Mouse (Mus musculus) layer of hippocampus, adult 2 months (tissue): ENCODE measurements around the gene Rps25. TPM values are rescaled to one million over a fixed set of nuclear protein-coding genes. Genes with fewer than 3 reads are reported as not detected.

Experiments
- DNase-seq, 2 experiments: peaks; one replicate each; pipeline ENCODE4 v3.0.0; 2022; ENCODE audit warnings: low spot score in 2 of 2
- H3K27ac ChIP-seq: fragments of 200-600 bp; 2 replicates; pipeline ENCODE4 v1.8.1; 2022
- H3K4me3 ChIP-seq: fragments of 200-600 bp; 2 replicates; pipeline ENCODE4 v1.8.1; 2022; ENCODE audit warnings: mild to moderate bottlenecking
- CTCF ChIP-seq: fragments of 200-600 bp; conservative IDR thresholded peaks from 2 replicates; pipeline ENCODE4 v1.8.1; 2022; ENCODE audit warnings: antibody characterized with exemption, mild to moderate bottlenecking, moderate library complexity
- microRNA-seq, 2 experiments: library from miRNA; unstranded; fragments of <30 nt; microRNA quantifications; one replicate each; pipeline ENCODE4 v1.2.0; 2021
- total RNA-seq, 2 experiments: library from RNA; stranded (reverse); gene quantifications; 2 replicates each; pipeline ENCODE4 v1.2.3; 2021

The Rps25 gene
- total RNA-seq, 2 experiments from 2014 or later, result 710 to 726 TPM

GRCm38 (mm10) chr9:44450387-44450786 is 43.4 kb downstream of the Rps25 start:
- DNase-seq, result no peak
- H3K4me3 ChIP-seq, result no peak overlapping the region
- peak; percentile 70 for TF ChIP-seq CTCF

GRCm38 (mm10) chr9:44454132-44454890 is 47.4 kb downstream of the Rps25 start:
- Histone ChIP-seq H3K4me3 (no peak overlapping the region), H3K27ac (no peak overlapping the region)
- DNase-seq, result peak; percentile 62 to 94
- TF ChIP-seq CTCF, result peak; percentile 94

More at GRCm38 (mm10) chr9:44450387-44450786, 43.4 kb downstream of the Rps25 start:
- no peak overlapping the region for H3K27ac ChIP-seq

- Histone ChIP-seq H3K4me3 (no peak within 1 kb of the TSS), H3K27ac (no peak within 1 kb of the TSS)
- peak; percentile 67 for TF ChIP-seq CTCF
- no peak for DNase-seq
Observed at GRCm38 (mm10) chr9:44454891-44455220, 47.9 kb downstream of the Rps25 start, which contains the start of gene Upk2. Gene Upk2, minus strand, starts transcription at chr9:44454976.

GRCm38 (mm10) chr9:44457035-44457742 is 50.2 kb downstream of the Rps25 start:
- DNase-seq, result peak; percentile 87 to 96
- no peak for TF ChIP-seq CTCF
- Histone ChIP-seq H3K4me3 (peak overlapping the region; percentile 43), H3K27ac (peak overlapping the region; percentile 90)

Small RNAs within 50 kb of the gene (microRNA-seq; reads per million reads assigned to microRNA genes)
- gene Mir7085, result 0.32 to 2.4 reads per million in 2 experiments

Other genes starting within 250 kb of the Rps25 start
- 10 to 100 TPM; 61.7 to 66.5 TPM for gene Cbl, start 173.1 kb upstream of the Rps25 start, total RNA-seq
- gene Ccdc153, start 166.5 kb upstream of the Rps25 start, total RNA-seq, result 1 to 10 TPM; 3.6 to 4.1 TPM
- gene Pdzd3, start 155.7 kb upstream of the Rps25 start, total RNA-seq, result 1 to 10 TPM; 1.1 to 1.5 TPM
- gene Nlrx1, start 138.5 kb upstream of the Rps25 start, total RNA-seq, result 10 to 100 TPM; 11.6 to 13.9 TPM
- gene Abcg4, start 118.5 kb upstream of the Rps25 start, total RNA-seq, result 10 to 100 TPM; 67.9 to 71.4 TPM
- gene Hinfp, start 101.5 kb upstream of the Rps25 start, total RNA-seq, result 10 to 100 TPM; 26.0 to 36.9 TPM
- gene C2cd2l, start 86.9 kb upstream of the Rps25 start, total RNA-seq, result 100 to 1,000 TPM; 186 to 206 TPM
- gene Dpagt1, start 81.1 kb upstream of the Rps25 start, total RNA-seq, result 10 to 100 TPM; 14.5 to 15.3 TPM
- 10 to 100 TPM; 42.5 to 44.2 TPM for gene H2afx, start 72.4 kb upstream of the Rps25 start, total RNA-seq
- gene Hmbs, start 62.9 kb upstream of the Rps25 start, total RNA-seq, result 10 to 100 TPM; 21.9 to 22.1 TPM
- 10 to 100 TPM; 54.7 to 55.7 TPM for gene Vps11, start 45.5 kb upstream of the Rps25 start, total RNA-seq
- gene Hyou1, start 27.6 kb upstream of the Rps25 start, total RNA-seq, result 100 to 1,000 TPM; 113 to 127 TPM
- gene Slc37a4, start 10.3 kb upstream of the Rps25 start, total RNA-seq, result 10 to 100 TPM; 29.5 to 30.2 TPM
- gene Trappc4, start 461 bp downstream of the Rps25 start, total RNA-seq, result 10 to 100 TPM; 63.9 to 75.2 TPM
- 10 to 100 TPM; 21.5 to 25.7 TPM for gene Ccdc84, start 11.4 kb downstream of the Rps25 start, total RNA-seq
- not detected for gene Foxr1, start 34.0 kb downstream of the Rps25 start, total RNA-seq
- gene Upk2, start 47.8 kb downstream of the Rps25 start, total RNA-seq, result not detected
- 10 to 100 TPM; 68.4 to 76.9 TPM for gene Bcl9l, start 75.7 kb downstream of the Rps25 start, total RNA-seq
- gene Cxcr5, start 154.7 kb downstream of the Rps25 start, total RNA-seq, result not detected
- gene Ddx6, start 197.8 kb downstream of the Rps25 start, total RNA-seq, result 100 to 1,000 TPM; 132 to 135 TPM